Mouse (Mus musculus) embryonic stem cell, embryonic (primary cell): ENCODE data around the gene Fbxl17.

Experiments
- CTCF ChIA-PET, 4 experiments: fragments of 300-600 bp in 2 of 4; fragments of 350-600 bp in 2 of 4; sonication (Branson Sonifier 250); formaldehyde crosslinking; loops; one replicate each; lab custom pipeline; 2022; ENCODE audit warnings: inconsistent platforms in 2 of 4; lab: Charles Lee
- POLR2A ChIA-PET, 4 experiments: fragments of 300-600 bp in 2 of 4; fragments of 350-600 bp in 2 of 4; sonication (Branson Sonifier 250); formaldehyde crosslinking; loops; one replicate each; lab custom pipeline; 2022; ENCODE audit warnings: antibody characterized with exemption in 4 of 4, inconsistent platforms in 1 of 4; lab: Charles Lee

Fbxl17 gene

GRCm38 (mm10) chr17:63012571-63012923 is 487.3 kb downstream of the Fbxl17 start:
- ChIA-PET CTCF (no interaction called here), POLR2A (interaction anchor here in 1 of 4 experiments (0.7 kb wide), 1 partner anchor 308 kb away, joined by 4 read pairs; no protein-coding TSS in a partner anchor)

- ChIA-PET CTCF (no interaction called here), POLR2A (no interaction called here)
Measured at GRCm38 (mm10) chr17:63011893-63012570, 487.8 kb downstream of the Fbxl17 start.

GRCm38 (mm10) chr17:63010830-63011229 is 489.0 kb downstream of the Fbxl17 start:
- ChIA-PET POLR2A (no interaction called here), CTCF (no interaction called here)

- CTCF ChIA-PET = no interaction called here
- POLR2A ChIA-PET = interaction anchor here in 1 of 4 experiments (1.1 kb wide), 1 partner anchor 11 kb away, joined by 4 read pairs; no protein-coding TSS in a partner anchor
Measured at GRCm38 (mm10) chr17:63008788-63009187, 491.0 kb downstream of the Fbxl17 start.

GRCm38 (mm10) chr17:63008277-63008676 is 491.5 kb downstream of the Fbxl17 start:
- POLR2A ChIA-PET = no interaction called here

GRCm38 (mm10) chr17:63007876-63008275 is 491.9 kb downstream of the Fbxl17 start:
- ChIA-PET CTCF (no interaction called here), POLR2A (interaction anchor here in 1 of 4 experiments (0.8 kb wide), 1 partner anchor 71 kb away, joined by 3 read pairs; no protein-coding TSS in a partner anchor)

More at GRCm38 (mm10) chr17:63008277-63008676, 491.5 kb downstream of the Fbxl17 start:
- CTCF ChIA-PET = no interaction called here
